Mouse (Mus musculus) heart, embryonic 14.5 days (tissue): ENCODE results near the gene Mthfd1l. TPM values are rescaled to one million over a fixed set of nuclear protein-coding genes. Genes with fewer than 3 reads are reported as not detected.

Experiments used
- ATAC-seq: fragments of 200-750 bp; cut with Nextera tagmentation; 2 replicates; pipeline ENCODE4 v1.8.0; 2017; ENCODE audit warnings: low read depth, moderate TSS enrichment; ENCODE audit not compliant: insufficient number of reproducible peaks, insufficient read depth, low FRiP score
- H3K27ac ChIP-seq, 2 experiments: fragments of 200-500 bp in 1 of 2; fragments of 300-500 bp in 1 of 2; sonication (generic) in 1 of 2; replicated peaks in 1 of 2; 2 replicates each; pipeline ENCODE4 v1.5.1; 2012 to 2014; ENCODE audit warnings: low read depth in 2 of 2, low read length in 2 of 2, control low read depth in 1 of 2, mild to moderate bottlenecking in 1 of 2, mixed read lengths in 1 of 2; ENCODE audit not compliant: control insufficient read depth in 1 of 2, insufficient read depth in 1 of 2
- H3K27me3 ChIP-seq: fragments of 300-500 bp; sonication (generic); 2 replicates; pipeline ENCODE4 v1.6.1; 2014; ENCODE audit warnings: mild to moderate bottlenecking, low read length, control low read depth; ENCODE audit not compliant: control insufficient read depth, insufficient read depth
- H3K36me3 ChIP-seq: fragments of 300-500 bp; sonication (generic); 2 replicates; pipeline ENCODE4 v1.6.1; 2014; ENCODE audit warnings: mild to moderate bottlenecking, control low read depth, low read length, mixed read lengths; ENCODE audit not compliant: control insufficient read depth, insufficient read depth
- H3K4me1 ChIP-seq, 2 experiments: fragments of 200-500 bp in 1 of 2; fragments of 300-500 bp in 1 of 2; sonication (generic) in 1 of 2; 2 replicates each; pipeline ENCODE4 v1.6.1; 2012 to 2014; ENCODE audit warnings: low read length in 2 of 2, control low read depth in 1 of 2, mixed read lengths in 1 of 2; ENCODE audit not compliant: control insufficient read depth in 2 of 2, insufficient read depth in 2 of 2
- H3K4me2 ChIP-seq: fragments of 300-500 bp; sonication (generic); 2 replicates; pipeline ENCODE4 v1.6.1; 2014; ENCODE audit warnings: mild to moderate bottlenecking, low read length
- H3K4me3 ChIP-seq, 2 experiments: fragments of 200-500 bp in 1 of 2; fragments of 300-500 bp in 1 of 2; sonication (generic) in 1 of 2; 2 replicates each; pipeline ENCODE4 v1.5.1; 2012 to 2014; ENCODE audit warnings: low read length in 2 of 2, mild to moderate bottlenecking in 2 of 2, control low read depth in 1 of 2, low read depth in 1 of 2, moderate library complexity in 1 of 2; ENCODE audit not compliant: control insufficient read depth in 1 of 2, insufficient read depth in 1 of 2
- H3K9ac ChIP-seq: fragments of 300-500 bp; sonication (generic); 2 replicates; pipeline ENCODE4 v1.6.1; 2014; ENCODE audit warnings: mild to moderate bottlenecking, low read length
- H3K9me3 ChIP-seq: fragments of 300-500 bp; sonication (generic); 2 replicates; pipeline ENCODE4 v1.6.1; 2016; ENCODE audit warnings: low read length, control low read depth; ENCODE audit not compliant: control insufficient read depth
- WGBS: fragments of 180-500 bp; shearing (Covaris S2); extraction: QIAGEN DNeasy Blood & Tissue Kit; methylation state at CpG from one replicate; pipeline ENCODE4 v1.1.7; 2014; 5-methylcytosine and 5-hydroxymethylcytosine counted together
- polyA plus RNA-seq: library from polyadenylated mRNA; unstranded; fragments of >200 nt; fragmentation: Nextera tagmentation; extraction: Ambion mirVana; gene quantifications from 2 replicates; pipeline ENCODE4 v1.2.1, GENCODE M21; 2014

The Mthfd1l gene
- polyA plus RNA-seq, 1 experiment from 2014 or later = 8.8 TPM

GRCm38 (mm10) chr10:3941054-3941757 lies 31.7 kb upstream of the Mthfd1l start:
- H3K4me3 ChIP-seq = no peak overlapping the region
- H3K27ac ChIP-seq = no peak overlapping the region
- no peaks in the 10 kb centered on the region for H3K9me3 ChIP-seq
- no peak overlapping the region for H3K4me2 ChIP-seq
- H3K36me3 ChIP-seq = 0 out of 2 replicates have a peak, but pooled peaks cover 5% of the 10 kb centered on the region
- peaks cover 0 to 4% of the 10 kb centered on the region in 2 experiments; a peak in 2 of 4 replicates for H3K4me1 ChIP-seq
- 30% methylated on average over 11 of the region's 11 CpGs for whole genome bisulfite sequencing
- no peaks in the 10 kb centered on the region for H3K27me3 ChIP-seq
- peak; percentile 31; the same call in 1 of the 2 replicates for ATAC-seq
- H3K9ac ChIP-seq = no peak overlapping the region

DNA sequence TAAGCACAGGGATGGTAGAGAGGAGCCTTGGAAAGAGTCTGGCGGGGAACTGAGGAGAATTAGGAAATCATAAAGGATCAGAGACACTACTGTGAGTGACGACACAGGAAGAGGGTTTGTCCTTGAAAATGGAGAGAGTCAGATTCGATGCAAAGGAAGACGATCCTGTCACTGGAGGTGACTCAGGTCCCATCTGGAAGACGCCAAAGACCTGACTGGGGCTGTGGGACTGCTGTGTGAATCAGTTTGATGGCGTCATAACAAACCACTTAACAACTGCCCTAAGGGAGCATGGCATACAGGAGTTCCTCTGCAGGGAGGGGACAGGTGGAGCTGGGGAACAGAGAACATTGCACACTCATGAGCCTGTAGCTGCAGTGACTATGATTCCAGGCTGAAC lies 30.6 kb upstream of the Mthfd1l start:
- WGBS = 65% methylated on average over 6 of the region's 6 CpGs
- 0 out of 2 replicates have a peak, but pooled peaks cover 5% of the 10 kb centered on the region for H3K36me3 ChIP-seq
- no peak overlapping the region for H3K4me2 ChIP-seq
- no peaks in the 10 kb centered on the region for H3K27me3 ChIP-seq
- H3K9ac ChIP-seq = no peak overlapping the region
- no peak for ATAC-seq
- peaks cover 0 to 4% of the 10 kb centered on the region in 2 experiments; a peak in 2 of 4 replicates for H3K4me1 ChIP-seq
- no peaks in the 10 kb centered on the region for H3K9me3 ChIP-seq
- no peak overlapping the region for H3K4me3 ChIP-seq
- H3K27ac ChIP-seq = no peak overlapping the region

DNA sequence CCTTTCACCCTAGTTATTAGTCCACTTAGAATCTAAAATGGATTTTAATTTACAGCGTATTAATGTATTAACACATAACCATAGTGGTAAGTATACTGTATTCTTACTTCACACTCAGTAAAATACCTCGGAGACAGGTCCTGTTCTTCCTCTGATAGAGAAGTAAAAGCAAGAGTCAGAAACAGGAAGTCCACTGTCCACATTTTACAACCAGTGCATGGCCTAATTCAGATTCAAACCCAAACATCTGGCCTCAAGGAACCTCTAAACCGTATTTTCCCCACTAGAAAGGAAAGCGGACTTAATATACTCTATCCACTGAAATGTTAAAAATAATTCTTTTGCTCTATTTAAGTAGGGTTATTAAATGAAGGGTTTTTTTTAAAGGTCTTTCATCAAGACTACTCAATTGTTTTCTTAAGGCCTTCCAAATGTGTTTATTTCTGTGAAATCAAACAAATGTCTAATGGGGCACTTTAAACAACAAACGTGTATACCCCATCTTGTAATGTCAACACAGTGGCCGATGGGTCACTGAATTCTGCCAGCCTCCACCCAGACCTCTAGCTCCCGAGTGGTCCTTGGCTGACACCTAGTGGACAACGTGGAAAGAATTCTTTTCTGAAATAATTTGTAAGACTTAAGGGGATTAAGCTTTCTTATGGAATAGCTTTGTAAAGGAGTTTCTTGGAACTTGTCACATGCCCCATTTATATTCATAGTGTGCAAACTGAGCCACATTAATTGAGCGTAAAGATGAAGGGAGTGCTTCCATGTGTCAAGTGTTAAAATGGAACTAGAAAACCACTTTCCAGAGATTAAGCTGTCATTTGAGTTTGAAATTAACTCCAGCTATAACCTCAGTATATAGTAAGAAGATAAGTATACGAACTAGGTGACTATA lies 29.2 kb upstream of the Mthfd1l start:
- H3K9ac ChIP-seq = no peak overlapping the region
- H3K4me2 ChIP-seq = no peak overlapping the region
- no peak overlapping the region for H3K27ac ChIP-seq
- H3K27me3 ChIP-seq = no peaks in the 10 kb centered on the region
- H3K36me3 ChIP-seq = peaks cover 8% of the 10 kb centered on the region; the same call in 1 of the 2 replicates
- peaks cover 0 to 4% of the 10 kb centered on the region in 2 experiments; a peak in 2 of 4 replicates for H3K4me1 ChIP-seq
- WGBS = 25% methylated on average over 10 of the region's 10 CpGs
- no peak for ATAC-seq
- H3K4me3 ChIP-seq = no peak overlapping the region
- H3K9me3 ChIP-seq = no peaks in the 10 kb centered on the region

DNA sequence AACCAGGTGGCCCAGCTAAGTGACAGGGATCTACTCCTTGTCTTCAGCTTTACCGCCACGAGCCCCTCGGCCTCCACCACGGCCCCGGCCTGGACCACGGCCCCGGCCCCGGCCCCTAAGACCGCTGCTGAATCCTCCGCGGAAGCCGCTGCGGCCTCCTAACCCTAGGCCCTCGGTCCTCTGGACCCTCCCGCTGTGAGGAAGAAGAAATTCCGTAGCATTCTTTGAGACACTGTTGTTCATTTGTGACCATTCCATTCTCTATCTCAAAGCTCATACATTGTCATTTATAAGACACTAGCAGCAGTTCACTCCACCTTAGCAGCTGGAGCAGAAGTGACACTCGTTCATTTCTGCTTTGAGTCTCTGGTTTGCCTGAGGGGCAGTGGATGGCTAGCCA lies 26.0 kb upstream of the Mthfd1l start:
- WGBS = 87% methylated on average over 17 of the region's 17 CpGs
- ATAC-seq = no peak
- H3K36me3 ChIP-seq = peaks cover 12% of the 10 kb centered on the region

DNA sequence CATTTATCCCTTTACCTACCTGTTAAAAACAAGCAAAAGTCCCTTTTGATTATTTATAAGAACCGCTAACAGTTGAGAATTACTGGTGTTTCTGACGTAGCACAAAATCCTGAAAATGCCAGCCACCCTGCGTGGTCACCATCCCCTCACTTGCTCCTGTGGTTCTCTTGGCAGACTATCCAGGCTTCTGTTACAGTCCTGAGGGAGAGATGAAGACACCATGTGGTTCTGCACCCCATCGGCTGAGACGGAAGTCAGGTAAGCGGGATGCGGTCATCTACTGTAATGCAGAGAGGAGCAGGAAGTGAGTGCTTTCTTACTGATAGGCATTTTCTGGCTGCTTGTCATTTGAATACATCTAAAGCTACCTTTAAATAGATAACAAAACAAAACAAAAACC lies 25.6 kb upstream of the Mthfd1l start:
- WGBS = 86% methylated on average over 7 of the region's 7 CpGs
- no peaks in the 10 kb centered on the region for H3K9me3 ChIP-seq
- H3K9ac ChIP-seq = no peak overlapping the region
- H3K27ac ChIP-seq = no peak overlapping the region
- no peaks in the 10 kb centered on the region for H3K27me3 ChIP-seq
- no peak for ATAC-seq
- H3K4me2 ChIP-seq = no peak overlapping the region
- peaks cover 12% of the 10 kb centered on the region for H3K36me3 ChIP-seq
- H3K4me1 ChIP-seq = no peaks in the 10 kb centered on the region
- no peak overlapping the region for H3K4me3 ChIP-seq

More for the DNA sequence above, 26.0 kb upstream of the Mthfd1l start:
- H3K9ac ChIP-seq = no peak overlapping the region
- no peak overlapping the region for H3K4me3 ChIP-seq
- no peak overlapping the region for H3K4me2 ChIP-seq
- no peak overlapping the region for H3K27ac ChIP-seq
- no peaks in the 10 kb centered on the region for H3K9me3 ChIP-seq
- no peaks in the 10 kb centered on the region for H3K4me1 ChIP-seq
- H3K27me3 ChIP-seq = no peaks in the 10 kb centered on the region

- Histone ChIP-seq H3K4me2 (no peak overlapping the region), H3K27me3 (no peaks in the 10 kb centered on the region), H3K4me1 (no peaks in the 10 kb centered on the region), H3K27ac (no peak overlapping the region), H3K4me3 (no peak overlapping the region), H3K36me3 (peaks cover 12% of the 10 kb centered on the region), H3K9me3 (no peaks in the 10 kb centered on the region), H3K9ac (no peak overlapping the region)
- WGBS = 78% methylated on average over 6 of the region's 6 CpGs
- no peak for ATAC-seq
These were observed 23.6 kb upstream of the Mthfd1l start for GRCm38 (mm10) chr10:3949306-3949705.

GRCm38 (mm10) chr10:3956471-3956870 lies 16.4 kb upstream of the Mthfd1l start:
- H3K9ac ChIP-seq = no peak overlapping the region
- H3K9me3 ChIP-seq = no peaks in the 10 kb centered on the region
- 48% methylated on average over 22 of the region's 22 CpGs for WGBS
- no peak overlapping the region for H3K4me3 ChIP-seq
- no peak overlapping the region for H3K27ac ChIP-seq
- no peak for ATAC-seq
- peak overlapping the region; percentile 59 for H3K4me2 ChIP-seq
- H3K36me3 ChIP-seq = peaks cover 27% of the 10 kb centered on the region
- peaks cover 2 to 8% of the 10 kb centered on the region in 2 experiments; a peak in 3 of 4 replicates for H3K4me1 ChIP-seq
- H3K27me3 ChIP-seq = no peaks in the 10 kb centered on the region
